Mouse (Mus musculus) hindbrain, embryonic 10.5 days (tissue): ENCODE results near the gene Caskin1. TPM values are rescaled to one million over a fixed set of nuclear protein-coding genes. Genes with fewer than 3 reads are reported as not detected.
"Not testable (repeated sequence)": the region's sequence is repeated elsewhere in the genome, so short reads cannot be mapped to it uniquely, and the experiment has no call there.

Source experiments
- DNase-seq: peaks from one replicate; pipeline ENCODE4 v3.0.0-alpha.2; 2017; ENCODE audit warnings: low spot score
- H3K27ac ChIP-seq: fragments of 300-500 bp; sonication (generic); 2 replicates; pipeline ENCODE4 v1.5.1; 2016; ENCODE audit warnings: mild to moderate bottlenecking, moderate library complexity
- H3K27me3 ChIP-seq: fragments of 300-500 bp; sonication (generic); 2 replicates; pipeline ENCODE4 v1.6.1; 2016; ENCODE audit warnings: mild to moderate bottlenecking; ENCODE audit not compliant: poor library complexity, insufficient read depth, severe bottlenecking
- H3K36me3 ChIP-seq: fragments of 300-500 bp; sonication (generic); 2 replicates; pipeline ENCODE4 v1.6.1; 2016; ENCODE audit warnings: mild to moderate bottlenecking, moderate library complexity
- H3K4me1 ChIP-seq: fragments of 300-500 bp; sonication (generic); replicated peaks from 2 replicates; pipeline ENCODE4 v1.6.1; 2016; ENCODE audit warnings: mild to moderate bottlenecking
- H3K4me3 ChIP-seq: fragments of 300-500 bp; sonication (generic); 2 replicates; pipeline ENCODE4 v1.5.1; 2016; ENCODE audit warnings: mild to moderate bottlenecking, moderate library complexity
- H3K9me3 ChIP-seq: fragments of 300-500 bp; sonication (generic); 2 replicates; pipeline ENCODE4 v1.6.1; 2016; ENCODE audit warnings: mild to moderate bottlenecking, moderate library complexity
- WGBS: fragments of 180-500 bp; shearing (Covaris S2); methylation state at CpG from one replicate; pipeline ENCODE4 v1.1.7; 2016; 5-methylcytosine and 5-hydroxymethylcytosine counted together
- polyA plus RNA-seq: library from polyadenylated mRNA; unstranded; fragments of >200 nt; fragmentation: Nextera tagmentation; extraction: Ambion mirVana; gene quantifications from 2 replicates; pipeline ENCODE4 v1.2.1, GENCODE M21; 2016

Gene Caskin1
- 6.8 and 10.2 TPM in 2 replicates for polyA plus RNA-seq

- H3K9me3 ChIP-seq: no peaks in the 10 kb centered on the region
- peaks cover 41% of the 10 kb centered on the region for H3K27me3 ChIP-seq
- peak; percentile 53 for DNase-seq
- peak within 1 kb of the TSS; percentile 88 for H3K4me3 ChIP-seq
- H3K36me3 ChIP-seq: no peaks in the 10 kb centered on the region
- peak within 1 kb of the TSS; percentile 92 for H3K27ac ChIP-seq
- 0% methylated on average over 43 of the region's 45 CpGs for WGBS
- peaks cover 43% of the 10 kb centered on the region for H3K4me1 ChIP-seq
Observed at GRCm38 (mm10) chr17:24488186-24488661, at the start of gene Caskin1. Caskin1 (plus strand) TSS chr17:24488601.

DNA sequence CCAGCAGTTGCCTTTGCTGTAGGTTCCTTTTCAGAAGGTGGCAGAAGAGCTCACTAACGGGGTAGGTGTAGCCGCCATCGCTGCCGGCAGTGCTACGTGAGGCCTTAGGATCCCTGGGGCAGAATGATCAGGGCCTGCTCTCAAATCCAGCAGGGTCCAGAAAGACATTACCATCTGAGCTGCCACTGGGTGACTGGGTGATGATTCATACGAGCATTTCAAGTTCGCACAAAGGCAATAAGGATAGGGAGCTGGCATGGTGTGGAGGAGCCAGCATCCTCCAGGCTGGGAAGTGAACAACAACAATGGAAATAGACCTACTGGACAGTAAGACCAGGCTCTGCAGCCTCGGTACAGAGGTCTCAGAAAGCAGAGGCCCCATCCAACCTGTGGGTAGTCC, 48.0 kb upstream of the Caskin1 start:
- H3K4me1 ChIP-seq: no peaks in the 10 kb centered on the region
- H3K9me3 ChIP-seq: no peaks in the 10 kb centered on the region
- DNase-seq: no peak
- no peak overlapping the region for H3K4me3 ChIP-seq
- peaks cover 99% of the 10 kb centered on the region for H3K36me3 ChIP-seq
- WGBS: 95% methylated on average over 8 of the region's 8 CpGs
- no peaks in the 10 kb centered on the region for H3K27me3 ChIP-seq
- no peak overlapping the region for H3K27ac ChIP-seq

GRCm38 (mm10) chr17:24441148-24441547, 47.3 kb upstream of the Caskin1 start:
- 49% methylated on average over 2 of the region's 2 CpGs for WGBS
- H3K4me3 ChIP-seq: no peak overlapping the region
- peaks cover 99% of the 10 kb centered on the region for H3K36me3 ChIP-seq
- no peaks in the 10 kb centered on the region for H3K4me1 ChIP-seq
- no peak for DNase-seq
- H3K27me3 ChIP-seq: no peaks in the 10 kb centered on the region
- no peak overlapping the region for H3K27ac ChIP-seq
- no peaks in the 10 kb centered on the region for H3K9me3 ChIP-seq

DNA sequence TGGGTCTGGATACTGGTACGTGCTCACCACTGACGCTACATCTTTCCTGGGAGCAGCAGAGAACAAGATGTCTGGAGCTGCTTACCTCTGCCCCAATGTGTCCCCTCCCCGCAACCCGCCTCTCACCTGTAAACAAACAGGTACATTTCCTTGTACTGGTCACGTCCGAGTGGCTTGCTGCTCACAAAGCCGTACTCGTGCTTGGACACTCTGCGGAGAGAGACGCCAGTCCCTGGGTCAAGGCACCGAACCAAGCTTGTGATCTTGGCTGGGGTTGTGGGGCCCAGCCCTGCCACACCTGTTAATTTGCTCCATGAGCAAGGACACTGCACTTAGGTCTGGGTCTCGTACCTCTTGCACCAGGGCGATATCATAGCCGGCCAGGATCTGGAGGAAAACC, 46.3 kb upstream of the Caskin1 start:
- no peak overlapping the region for H3K4me3 ChIP-seq
- no peaks in the 10 kb centered on the region for H3K9me3 ChIP-seq
- WGBS: 95% methylated on average over 14 of the region's 14 CpGs
- peaks cover 99% of the 10 kb centered on the region for H3K36me3 ChIP-seq
- no peaks in the 10 kb centered on the region for H3K4me1 ChIP-seq
- H3K27me3 ChIP-seq: no peaks in the 10 kb centered on the region
- DNase-seq: no peak
- no peak overlapping the region for H3K27ac ChIP-seq

- WGBS: 86% methylated on average over 7 of the region's 7 CpGs
- H3K36me3 ChIP-seq: peaks cover 99% of the 10 kb centered on the region
- H3K4me1 ChIP-seq: no peaks in the 10 kb centered on the region
- H3K27ac ChIP-seq: no peak within 1 kb of the TSS
- no peak within 1 kb of the TSS for H3K4me3 ChIP-seq
- no peaks in the 10 kb centered on the region for H3K9me3 ChIP-seq
- H3K27me3 ChIP-seq: no peaks in the 10 kb centered on the region
- no peak for DNase-seq
Observed at GRCm38 (mm10) chr17:24442632-24443155, 45.7 kb upstream of the Caskin1 start, which contains the start of gene Dnase1l2. Dnase1l2 (minus strand) TSS chr17:24443105.

DNA sequence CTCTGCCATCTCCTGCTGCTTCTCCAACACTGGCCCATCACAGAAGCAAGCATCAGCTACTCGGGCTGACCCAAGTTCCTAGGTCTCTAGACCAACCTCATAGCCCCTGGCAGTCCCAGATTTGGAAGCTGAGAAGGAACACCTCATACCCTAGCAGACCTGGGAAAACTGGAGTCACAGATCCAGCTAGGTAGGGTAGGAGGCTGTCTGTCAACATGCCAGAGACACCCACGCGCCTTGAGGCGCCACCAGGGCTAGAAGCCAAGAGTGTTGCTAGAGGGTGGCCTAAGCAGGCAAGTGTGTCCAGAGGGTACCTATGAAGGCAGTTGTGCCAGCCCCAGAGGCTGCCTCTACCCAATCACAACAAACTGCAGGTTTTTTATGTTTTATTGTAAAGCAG, 45.0 kb upstream of the Caskin1 start:
- Histone ChIP-seq H3K9me3 (no peaks in the 10 kb centered on the region), H3K4me3 (no peak overlapping the region), H3K4me1 (no peaks in the 10 kb centered on the region), H3K27ac (no peak overlapping the region), H3K36me3 (peaks cover 100% of the 10 kb centered on the region), H3K27me3 (no peaks in the 10 kb centered on the region)
- WGBS: 94% methylated on average over 4 of the region's 4 CpGs
- no peak for DNase-seq

DNA sequence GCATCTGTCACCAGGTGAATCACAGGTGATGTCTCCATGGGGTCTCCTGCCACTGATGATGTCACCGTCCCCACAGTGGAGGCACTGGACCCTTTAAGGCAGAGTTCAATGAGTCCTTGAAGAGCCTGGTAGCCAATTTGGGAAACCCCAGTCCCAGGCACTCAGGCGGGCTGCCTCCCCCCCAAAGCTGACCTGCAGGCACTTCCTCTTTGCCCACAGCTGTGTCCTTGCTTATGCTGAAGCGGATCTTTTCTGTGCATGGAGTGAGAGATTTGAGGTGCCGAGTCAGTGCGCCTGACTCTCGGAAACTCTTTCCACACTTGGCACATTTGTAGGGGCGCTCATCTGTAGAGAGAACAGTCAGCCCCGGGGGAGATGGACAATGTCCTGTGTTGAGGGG, 41.8 kb upstream of the Caskin1 start:
- Histone ChIP-seq H3K4me3 (no peak overlapping the region), H3K36me3 (peaks cover 100% of the 10 kb centered on the region), H3K4me1 (no peaks in the 10 kb centered on the region), H3K27me3 (no peaks in the 10 kb centered on the region), H3K9me3 (no peaks in the 10 kb centered on the region), H3K27ac (no peak overlapping the region)
- no peak for DNase-seq
- WGBS: 92% methylated on average over 8 of the region's 8 CpGs

DNA sequence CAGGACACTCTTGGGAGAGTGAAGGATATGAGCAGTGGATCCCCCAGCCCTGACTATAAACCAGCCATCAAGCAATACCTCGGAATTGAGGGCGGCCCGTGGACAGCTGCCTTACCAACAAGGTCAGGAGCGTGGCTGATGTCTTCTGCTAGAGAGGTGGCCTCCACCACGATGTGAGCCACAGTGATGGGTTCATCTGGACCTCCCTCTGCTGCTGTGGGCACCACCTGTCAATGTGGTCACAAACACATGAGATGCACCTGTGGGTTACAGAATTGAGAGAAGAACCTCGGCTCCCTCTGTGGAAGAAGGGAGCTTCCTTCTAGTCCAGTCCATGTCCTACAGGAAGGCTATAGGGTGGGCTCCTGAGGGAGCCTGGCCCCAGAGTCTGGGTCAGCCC, 38.9 kb upstream of the Caskin1 start:
- WGBS: 94% methylated on average over 6 of the region's 6 CpGs
- Histone ChIP-seq H3K4me1 (peaks cover 13% of the 10 kb centered on the region), H3K9me3 (no peaks in the 10 kb centered on the region), H3K27ac (no peak overlapping the region), H3K27me3 (no peaks in the 10 kb centered on the region), H3K36me3 (peaks cover 73% of the 10 kb centered on the region), H3K4me3 (no peak overlapping the region)
- no peak for DNase-seq

DNA sequence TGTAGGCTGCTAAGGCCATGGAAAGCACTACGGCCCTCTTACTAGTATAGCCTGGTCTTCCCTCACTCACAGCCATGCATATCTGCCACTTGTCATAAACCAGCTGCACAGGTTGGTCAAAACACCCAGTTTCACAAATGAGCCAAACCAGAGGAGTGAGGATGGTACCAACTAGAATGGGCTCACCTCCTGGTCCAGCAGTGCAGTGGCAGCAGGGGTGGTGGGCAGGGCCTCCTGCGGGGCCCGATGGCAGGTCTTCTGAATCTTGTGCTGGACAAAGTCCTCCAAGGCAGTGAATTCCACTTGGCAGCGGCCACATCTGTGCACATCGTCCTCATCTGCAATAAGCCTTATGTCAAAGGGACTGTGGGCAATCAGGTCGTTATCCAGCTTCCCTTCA, 37.2 kb upstream of the Caskin1 start:
- H3K4me1 ChIP-seq: peaks cover 19% of the 10 kb centered on the region
- H3K36me3 ChIP-seq: peaks cover 56% of the 10 kb centered on the region
- DNase-seq: no peak
- 95% methylated on average over 6 of the region's 6 CpGs for WGBS
- no peak overlapping the region for H3K27ac ChIP-seq
- no peaks in the 10 kb centered on the region for H3K9me3 ChIP-seq
- no peak overlapping the region for H3K4me3 ChIP-seq
- H3K27me3 ChIP-seq: no peaks in the 10 kb centered on the region

- Histone ChIP-seq H3K27me3 (no peaks in the 10 kb centered on the region), H3K9me3 (no peaks in the 10 kb centered on the region), H3K27ac (no peak overlapping the region), H3K36me3 (peaks cover 35% of the 10 kb centered on the region), H3K4me3 (no peak overlapping the region), H3K4me1 (peaks cover 19% of the 10 kb centered on the region)
- DNase-seq: no peak
- WGBS: 88% methylated on average over 2 of the region's 2 CpGs
Observed at GRCm38 (mm10) chr17:24453372-24453771, 35.0 kb upstream of the Caskin1 start.

GRCm38 (mm10) chr17:24454218-24454755, 34.1 kb upstream of the Caskin1 start:
- Histone ChIP-seq H3K9me3 (no peaks in the 10 kb centered on the region), H3K27me3 (no peaks in the 10 kb centered on the region), H3K36me3 (peaks cover 26% of the 10 kb centered on the region), H3K4me1 (peaks cover 19% of the 10 kb centered on the region), H3K4me3 (peak overlapping the region; percentile 92), H3K27ac (peak overlapping the region; percentile 95)
- DNase-seq: no peak
- 15% methylated on average over 14 of the region's 14 CpGs for WGBS

DNA sequence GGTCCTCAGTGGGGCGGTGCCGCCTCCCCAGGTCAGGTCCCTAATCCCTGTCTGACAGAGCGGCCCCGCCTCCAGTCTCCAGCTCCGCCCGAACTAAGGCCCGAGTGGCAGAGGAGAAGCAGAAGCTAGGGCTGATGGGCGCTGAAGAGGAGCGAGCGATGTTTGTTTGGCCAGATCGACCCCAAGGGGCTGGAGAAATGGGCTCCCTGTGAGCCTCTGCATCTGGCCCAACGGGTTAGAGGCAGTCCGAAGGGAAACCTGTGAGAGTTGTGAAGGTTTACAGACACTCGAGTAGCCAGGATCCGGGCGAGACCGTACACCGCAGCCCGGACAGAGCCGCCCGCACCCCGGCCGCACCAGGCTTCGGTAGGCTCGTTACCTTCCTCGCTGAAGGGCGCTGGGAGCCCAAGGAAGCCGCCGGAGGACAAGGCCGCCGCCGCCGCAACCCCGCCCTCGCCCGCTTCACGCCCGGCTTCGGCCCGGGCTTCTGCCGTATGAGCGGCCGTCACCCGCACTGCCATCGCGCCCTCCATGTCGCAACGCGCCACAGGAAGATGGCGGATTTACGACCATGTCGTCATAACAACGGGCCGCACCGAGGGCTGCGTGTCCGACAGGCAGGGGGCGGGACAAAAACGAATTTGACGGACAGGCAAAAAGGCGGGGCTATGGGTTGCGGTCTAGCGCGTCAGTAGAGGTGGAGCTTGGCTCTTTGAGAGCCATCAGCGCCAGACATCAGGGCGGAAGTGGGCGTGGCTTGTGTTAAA, 33.5 kb upstream of the Caskin1 start:
- peak; percentile 100 for DNase-seq
- Histone ChIP-seq H3K9me3 (no peaks in the 10 kb centered on the region), H3K4me3 (peak overlapping the region; percentile 92), H3K36me3 (peaks cover 19% of the 10 kb centered on the region), H3K4me1 (peaks cover 19% of the 10 kb centered on the region), H3K27ac (peak overlapping the region; percentile 95), H3K27me3 (no peaks in the 10 kb centered on the region)
- under 1% methylated on average over 67 of the region's 67 CpGs for WGBS

DNA sequence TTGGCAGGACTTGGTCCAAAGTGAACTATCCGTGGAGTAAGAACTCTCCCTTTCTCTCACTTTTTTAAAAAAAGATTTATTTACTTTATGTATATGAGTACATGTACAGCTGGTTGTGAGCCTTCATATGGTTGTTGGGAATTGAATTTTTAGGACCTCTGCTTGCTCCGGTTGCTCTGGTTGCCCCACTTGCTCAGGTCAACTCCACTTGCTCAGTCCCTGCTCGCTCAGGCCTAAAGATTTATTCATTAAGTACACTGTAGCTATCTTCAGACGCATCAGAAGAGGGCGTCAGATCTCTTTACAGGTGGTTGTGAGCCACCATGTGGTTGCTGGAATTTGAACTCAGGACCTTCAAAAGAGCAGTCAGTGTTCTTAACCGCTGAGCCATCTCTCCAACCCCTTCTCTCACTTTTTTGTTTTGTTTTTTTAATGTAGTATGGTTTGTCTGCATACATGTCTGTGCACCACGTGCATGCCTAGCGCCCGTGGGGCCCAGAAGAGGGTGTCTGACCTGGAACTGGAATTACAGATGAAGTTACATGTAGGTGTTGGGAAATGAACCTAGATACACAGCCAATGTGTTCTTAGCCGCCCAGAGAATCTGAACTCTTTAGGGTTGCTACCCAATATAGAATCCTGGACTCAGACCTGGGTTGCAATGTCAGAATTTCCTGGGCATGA, 32.7 kb upstream of the Caskin1 start:
- not testable (repeated sequence) for H3K27me3 ChIP-seq

More for the DNA sequence above, 32.7 kb upstream of the Caskin1 start:
- H3K36me3 ChIP-seq: peaks cover 12% of the 10 kb centered on the region
- 47% methylated on average over 10 of the region's 10 CpGs for WGBS
- DNase-seq, H3K9me3 ChIP-seq: not testable (repeated sequence)
- H3K27ac ChIP-seq: peak overlapping the region; percentile 95
- peaks cover 19% of the 10 kb centered on the region for H3K4me1 ChIP-seq
- peak overlapping the region; percentile 92 for H3K4me3 ChIP-seq
